Mouse (Mus musculus) cerebellum, adult (tissue): ENCODE data around the gene Gm11562.

Experiments used
- ATAC-seq: cut with Nextera tagmentation; 2 replicates; pipeline ENCODE4 v1.9.2; 2017; ENCODE audit warnings: mild to moderate bottlenecking, moderate library complexity, mixed read lengths; ENCODE audit not compliant: insufficient number of reproducible peaks, low FRiP score, low TSS enrichment

Gene Gm11562

GRCm38 (mm10) chr11:99590981-99591380, 29.3 kb downstream of the Gm11562 start, which contains the start of gene Krtap1-3:
TSS of gene Krtap1-3 (minus strand) at chr11:99591339.
- ATAC-seq: no peak

- ATAC-seq: no peak
Measured at GRCm38 (mm10) chr11:99585096-99585495, 35.1 kb downstream of the Gm11562 start.

- ATAC-seq: no peak
Measured at GRCm38 (mm10) chr11:99583245-99583704, 37.0 kb downstream of the Gm11562 start, which contains the start of gene Krtap1-4. TSS of gene Krtap1-4 (minus strand) at chr11:99583654.

GRCm38 (mm10) chr11:99581564-99581963, 38.7 kb downstream of the Gm11562 start:
- no peak for ATAC-seq

GRCm38 (mm10) chr11:99581051-99581450, 39.2 kb downstream of the Gm11562 start:
- no peak for ATAC-seq

- no peak for ATAC-seq
Measured at GRCm38 (mm10) chr11:99580636-99581035, 39.6 kb downstream of the Gm11562 start, which contains the start of gene Krtap1-5. TSS of gene Krtap1-5 (minus strand) at chr11:99581016.

GRCm38 (mm10) chr11:99574106-99574505, 46.1 kb downstream of the Gm11562 start:
- ATAC-seq: no peak; the same call in 1 of the 2 replicates

- no peak for ATAC-seq
Measured at GRCm38 (mm10) chr11:99573164-99573563, 47.1 kb downstream of the Gm11562 start.
